Mouse (Mus musculus): ENCODE data around the gene Clps.

GRCm38 (mm10) chr17:28581056-28581455 is 20.5 kb upstream of the Clps start:
- TF ChIP-seq CHD2 (IDR thresholded peaks at IDR 0.05; ENCODE audit: low read depth, low read length) (no peak), MAFK (IDR thresholded peaks at IDR 0.05; ENCODE audit: insufficient read depth, low read depth, low read length) (no peak)
